ENCODE assay signal across 18 mouse cellular contexts in the genomic region with DNA sequence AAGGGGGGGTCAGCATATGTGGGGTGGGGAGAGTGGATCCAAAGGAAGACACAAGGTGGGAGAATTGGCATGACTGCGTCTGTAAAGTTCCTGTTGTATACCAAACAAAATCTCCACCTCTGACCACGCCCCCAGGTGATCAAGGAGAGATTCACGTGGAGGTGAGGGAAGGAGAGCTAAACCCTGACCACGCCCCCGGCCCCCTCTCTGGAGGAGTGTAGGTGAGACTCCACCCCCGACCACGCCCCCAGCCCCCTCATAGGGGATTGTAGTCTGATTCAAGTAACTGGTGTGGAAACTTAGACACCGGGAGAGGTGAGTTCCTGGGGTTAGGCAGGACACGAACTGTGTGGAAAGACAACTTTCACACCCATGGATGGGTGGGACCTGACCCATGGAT. TPM values are rescaled to one million over a fixed set of nuclear protein-coding genes. Genes with fewer than 3 reads are reported as not detected.
DNase-seq lines count a peak whose midpoint lies in the region; TF ChIP-seq lines count a peak whose summit lies in the region.
"Had no signal": no experiment of that assay in that cellular context is flagged by ENCODE, and none has a peak within 500 bp of the region (broad histone marks: within the 10 kb centered on the region; RNA-seq: fewer than 3 reads in every experiment).

No protein-coding gene starts in this region.

- H3K36me3 ChIP-seq in heart, adult 2 months (ENCODE audit: control insufficient read depth, insufficient read depth, low read length) = peaks cover 9% of the 10 kb centered on the region

- no peaks in the 10 kb centered on the region for H3K79me2 ChIP-seq in heart, adult 2 months (replicated peaks; ENCODE audit: control insufficient read depth, insufficient read depth, low read length)

- H3K4me3 ChIP-seq in heart, adult 2 months = no peak overlapping the region
- no peak overlapping the region for H3K4me3 ChIP-seq in layer of hippocampus, adult 2 months
- H3K4me3 ChIP-seq: erythroblast, embryonic 14.5 days; intestine, embryonic 15.5 days; left cerebral cortex, adult 2 months had no signal

- peak overlapping the region; percentile 68; the same call in 1 of the 2 replicates for H3K27ac ChIP-seq in heart, adult 2 months
- 0 out of 2 replicates have a peak overlapping the region, but pooled peaks have one; percentile 86 for H3K27ac ChIP-seq in layer of hippocampus, adult 2 months

- DNase-seq in heart, adult 2 months = no peak
- DNase-seq in heart, adult 9 months (ENCODE audit: low spot score in 2 of 2) = no peak
- no peak for DNase-seq in layer of hippocampus, adult 2 months (ENCODE audit: low spot score in 2 of 2)
- DNase-seq in layer of hippocampus, postnatal 10 days (ENCODE audit: low spot score in 2 of 2) = no peak
- DNase-seq in thymus, postnatal 4 days = peak; percentile 63
- DNase-seq in thymus, postnatal 0 days (ENCODE audit: low spot score) = no peak
- peak; percentile 75 for DNase-seq in testis, postnatal 14 days (ENCODE audit: low spot score)
- no peak for DNase-seq in frontal cortex, postnatal 36 days (ENCODE audit: low spot score in 2 of 2)
- DNase-seq: forebrain, postnatal 0 days; gastrocnemius, postnatal 36 days; heart, postnatal 10 days; right cerebral cortex, adult 18-20 months had no signal

- no peak for TF ChIP-seq POLR2A in heart, adult 2 months (IDR thresholded peaks at IDR 0.05; ENCODE audit: insufficient read depth, low read depth, low read length)

- H3K9ac ChIP-seq in heart, adult 2 months (ENCODE audit: low read depth, low read length) = no peak overlapping the region
- H3K9ac ChIP-seq: forebrain, postnatal 0 days; intestine, embryonic 15.5 days had no signal

- H3K27me3 ChIP-seq in heart, adult 2 months (ENCODE audit: control insufficient read depth, insufficient read depth, low read length) = no peaks in the 10 kb centered on the region
- H3K27me3 ChIP-seq: intestine, embryonic 15.5 days had no signal

- intact Hi-C loops in heart, adult 2 months (cut with DNase I) = loop anchor here (2.0 kb wide), 1 partner anchor 13 kb away; no protein-coding TSS in a partner anchor

- no peak for TF ChIP-seq EP300 in heart, adult 2 months (IDR thresholded peaks at IDR 0.05; ENCODE audit: insufficient read depth, low read depth, low read length)

- H3K4me1 ChIP-seq in heart, adult 2 months (ENCODE audit: control insufficient read depth, insufficient read depth, low read length) = peaks cover 33% of the 10 kb centered on the region

- TF ChIP-seq CTCF in heart, adult 2 months (IDR thresholded peaks at IDR 0.05) = no peak
- TF ChIP-seq CTCF in layer of hippocampus, adult 2 months (conservative IDR thresholded peaks at IDR 0.05) = no peak

- WGBS in heart, adult 2 months = 51% methylated on average over 9 of the region's 9 CpGs

RNA-seq across cellular contexts. Expression of a gene that starts 11.2 kb away (rescaled TPM):
- 1 to 10 TPM; 2.0 to 2.3 TPM for total RNA-seq in heart, adult 2 months (2021)
- 8.3 and 8.6 TPM in 2 replicates for polyA plus RNA-seq in heart, adult 2 months (2012; rRNA removed)
- 1 to 10 TPM; 1.9 to 2.1 TPM for total RNA-seq in layer of hippocampus, adult 2 months (2021)
- 1 to 10 TPM; 2.6 to 3.0 TPM for total RNA-seq in layer of hippocampus, postnatal 10 days (2021)
- polyA plus RNA-seq in thymus, postnatal 0 days (2015; fragmentation: Nextera tagmentation; extraction: Ambion mirVana) = 12.5 and 14.0 TPM in 2 replicates
- polyA plus RNA-seq: erythroblast, embryonic 14.5 days had no signal

RNA-seq across cellular contexts. Expression of a gene that starts 15.3 kb away (rescaled TPM):
- 1 to 10 TPM in 1 of 2 experiments, not detected in 1; 1.2 TPM for total RNA-seq in heart, adult 2 months (2021)
- polyA plus RNA-seq in heart, adult 2 months (2012; rRNA removed) = 0.88 and 1.2 TPM in 2 replicates
- 1 to 10 TPM; 5.5 to 8.1 TPM for total RNA-seq in layer of hippocampus, adult 2 months (2021)
- 1 to 10 TPM; 1.1 to 3.5 TPM for total RNA-seq in layer of hippocampus, postnatal 10 days (2021)
- polyA plus RNA-seq in thymus, postnatal 0 days (2015; fragmentation: Nextera tagmentation; extraction: Ambion mirVana) = 0.72 and 1.5 TPM in 2 replicates
- total RNA-seq: liver, adult 2 months; neutrophil, adult 5-6 weeks had no signal
- polyA plus RNA-seq: testis, adult 2 months had no signal

RNA-seq across cellular contexts. Expression of a gene that starts 19.8 kb away (rescaled TPM):
- total RNA-seq in heart, adult 2 months (2021) = 1 to 10 TPM in 1 of 2 experiments, under 1 TPM in 1; 0.73 to 1.9 TPM
- polyA plus RNA-seq in heart, adult 2 months (2012; rRNA removed) = 2.1 and 3.5 TPM in 2 replicates
- 1 to 10 TPM; 4.4 to 6.1 TPM for total RNA-seq in layer of hippocampus, adult 2 months (2021)
- total RNA-seq in layer of hippocampus, postnatal 10 days (2021) = 1 to 10 TPM; 2.3 to 4.5 TPM
- 2.3 TPM in 2 replicates for polyA plus RNA-seq in thymus, postnatal 0 days (2015; fragmentation: Nextera tagmentation; extraction: Ambion mirVana)

RNA-seq across cellular contexts. Expression of a gene that starts 19.9 kb away (rescaled TPM):
- 10 to 100 TPM; 46.6 to 53.8 TPM for total RNA-seq in heart, adult 2 months (2021)
- 48.5 and 56.9 TPM in 2 replicates for polyA plus RNA-seq in heart, adult 2 months (2012; rRNA removed)
- total RNA-seq in layer of hippocampus, adult 2 months (2021) = 10 to 100 TPM; 75.9 to 79.7 TPM
- 10 to 100 TPM; 72.0 to 77.3 TPM for total RNA-seq in layer of hippocampus, postnatal 10 days (2021)
- 71.3 and 78.7 TPM in 2 replicates for polyA plus RNA-seq in thymus, postnatal 0 days (2015; fragmentation: Nextera tagmentation; extraction: Ambion mirVana)

RNA-seq across cellular contexts. Expression of a gene that starts 25.8 kb away (rescaled TPM):
- total RNA-seq in heart, adult 2 months (2021) = 10 to 100 TPM; 29.9 to 31.5 TPM
- polyA plus RNA-seq in heart, adult 2 months (2012; rRNA removed) = 49.3 and 56.1 TPM in 2 replicates
- 10 to 100 TPM; 70.1 to 72.0 TPM for total RNA-seq in layer of hippocampus, adult 2 months (2021)
- total RNA-seq in layer of hippocampus, postnatal 10 days (2021) = 10 to 100 TPM; 81.2 to 85.2 TPM
- 87.1 and 96.9 TPM in 2 replicates for polyA plus RNA-seq in thymus, postnatal 0 days (2015; fragmentation: Nextera tagmentation; extraction: Ambion mirVana)

Comparison
In these comparisons a context has a peak if more than half of its experiments do, and no peak if none do; other contexts are left out.
1. DNase-seq: peak in thymus, postnatal 4 days (single experiment) and testis, postnatal 14 days (single experiment); none in heart, adult 2 months (0 of 2), heart, adult 9 months (0 of 2), layer of hippocampus, adult 2 months (0 of 2), layer of hippocampus, postnatal 10 days (0 of 2), thymus, postnatal 0 days (single experiment) and frontal cortex, postnatal 36 days (0 of 2).